Mouse (Mus musculus): ENCODE data around the gene Gpr146. TPM values are rescaled to one million over a fixed set of nuclear protein-coding genes. Genes with fewer than 3 reads are reported as not detected.
A peak's percentile ranks its signal among the peaks of the same experiment; 100 is the strongest.

The Gpr146 gene
- polyA plus RNA-seq, 1 experiment from 2014 or later = 4.0 TPM

DNA sequence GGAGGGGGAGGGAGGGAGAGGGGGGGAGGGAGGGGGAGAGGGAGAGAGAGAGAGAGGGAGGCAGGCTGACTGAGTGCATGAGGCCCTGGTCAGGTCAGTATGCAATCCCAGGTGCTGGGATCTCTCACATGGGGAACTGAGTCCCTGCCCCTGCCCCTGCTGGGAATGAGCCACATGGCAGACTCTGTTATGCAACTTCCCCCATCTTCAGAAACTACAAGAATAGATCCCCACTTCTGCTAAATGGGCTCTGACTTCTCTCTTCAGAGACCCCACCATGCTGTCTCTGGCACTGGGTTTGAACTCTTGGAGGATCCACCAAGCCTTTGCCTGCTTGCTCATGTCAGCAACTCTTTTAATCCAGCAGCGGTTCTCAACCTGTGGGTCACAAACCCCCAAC lies 11.7 kb upstream of the Gpr146 start:
- Histone ChIP-seq H3K9me3 (ENCODE audit: control insufficient read depth, low read length) (no peaks in the 10 kb centered on the region), H3K4me3 (ENCODE audit: low read length) (no peak overlapping the region), H3K27ac (ENCODE audit: low read depth, low read length) (no peak overlapping the region), H3K4me1 (ENCODE audit: control insufficient read depth, insufficient read depth, low read depth, low read length) (peaks cover 13% of the 10 kb centered on the region), H3K9ac (ENCODE audit: low read depth, low read length) (no peak overlapping the region), H3K27me3 (replicated peaks; ENCODE audit: control insufficient read depth, insufficient read depth, low read length) (no peaks in the 10 kb centered on the region), H3K36me3 (ENCODE audit: control insufficient read depth, insufficient read depth, low read length) (0 out of 2 replicates have a peak, but pooled peaks cover 2% of the 10 kb centered on the region), H3K4me2 (ENCODE audit: low read length) (no peak overlapping the region)
- 76% methylated on average over 1 of the region's 1 CpGs for WGBS
- ATAC-seq = no peak

- peaks cover 20% of the 10 kb centered on the region for H3K4me1 ChIP-seq (ENCODE audit: control insufficient read depth, insufficient read depth, low read depth, low read length)
- no peak overlapping the region for H3K27ac ChIP-seq (ENCODE audit: low read depth, low read length)
- no peaks in the 10 kb centered on the region for H3K27me3 ChIP-seq (replicated peaks; ENCODE audit: control insufficient read depth, insufficient read depth, low read length)
- H3K4me2 ChIP-seq (ENCODE audit: low read length) = no peak overlapping the region
- H3K36me3 ChIP-seq (ENCODE audit: control insufficient read depth, insufficient read depth, low read length) = 0 out of 2 replicates have a peak, but pooled peaks cover 2% of the 10 kb centered on the region
- no peak overlapping the region for H3K9ac ChIP-seq (ENCODE audit: low read depth, low read length)
- no peak overlapping the region for H3K4me3 ChIP-seq (ENCODE audit: low read length)
- ATAC-seq = no peak
- 75% methylated on average over 11 of the region's 11 CpGs for WGBS
- H3K9me3 ChIP-seq (ENCODE audit: control insufficient read depth, low read length) = no peaks in the 10 kb centered on the region
Measured at GRCm38 (mm10) chr5:139366484-139366883, 11.0 kb upstream of the Gpr146 start.

- no peak for ATAC-seq
- Histone ChIP-seq H3K4me3 (ENCODE audit: low read length) (no peak overlapping the region), H3K9me3 (ENCODE audit: control insufficient read depth, low read length) (no peaks in the 10 kb centered on the region), H3K4me2 (ENCODE audit: low read length) (no peak overlapping the region), H3K27ac (ENCODE audit: low read depth, low read length) (no peak overlapping the region), H3K9ac (ENCODE audit: low read depth, low read length) (no peak overlapping the region), H3K36me3 (ENCODE audit: control insufficient read depth, insufficient read depth, low read length) (0 out of 2 replicates have a peak, but pooled peaks cover 1% of the 10 kb centered on the region), H3K27me3 (replicated peaks; ENCODE audit: control insufficient read depth, insufficient read depth, low read length) (no peaks in the 10 kb centered on the region), H3K4me1 (ENCODE audit: control insufficient read depth, insufficient read depth, low read depth, low read length) (peaks cover 29% of the 10 kb centered on the region)
- 93% methylated on average over 4 of the region's 4 CpGs for WGBS
Measured at GRCm38 (mm10) chr5:139367884-139368458, 9.5 kb upstream of the Gpr146 start.

DNA sequence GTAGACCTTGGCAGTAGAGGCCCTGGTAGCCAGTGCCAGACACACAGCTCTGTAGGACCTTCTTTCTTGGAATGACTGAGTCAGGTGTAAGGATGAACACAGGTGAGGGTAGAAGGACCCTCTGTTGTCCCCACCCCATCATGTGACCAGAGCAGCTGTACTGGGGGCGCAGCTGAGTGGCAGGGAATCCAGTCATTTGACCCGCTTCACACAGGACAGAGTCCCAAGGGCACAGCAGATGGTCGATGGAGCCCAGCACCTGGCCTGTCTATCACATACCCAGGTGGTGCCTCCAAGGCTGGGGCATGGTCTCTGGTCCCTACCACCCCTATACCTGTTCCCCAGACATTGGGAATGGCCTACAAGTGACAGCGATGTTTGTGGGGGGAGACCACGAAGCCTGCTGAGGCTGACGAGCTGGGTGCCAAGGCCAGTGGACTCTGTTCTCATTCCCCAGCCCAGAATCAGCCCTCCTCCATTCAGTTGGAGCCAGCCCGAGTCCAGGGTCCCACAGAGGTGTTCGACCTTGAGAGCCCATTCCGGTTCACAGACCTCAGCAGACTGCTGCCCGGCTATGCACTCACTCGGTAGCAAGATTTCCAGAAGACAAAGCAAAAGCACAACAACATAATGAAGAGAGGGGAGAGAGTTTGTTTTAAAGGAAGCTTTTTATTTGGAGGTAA lies 8.7 kb upstream of the Gpr146 start:
- WGBS = 81% methylated on average over 11 of the region's 11 CpGs
- H3K4me2 ChIP-seq (ENCODE audit: low read length) = no peak overlapping the region
- H3K27ac ChIP-seq (ENCODE audit: low read depth, low read length) = no peak overlapping the region
- H3K9ac ChIP-seq (ENCODE audit: low read depth, low read length) = no peak overlapping the region
- H3K4me3 ChIP-seq (ENCODE audit: low read length) = no peak overlapping the region
- ATAC-seq = no peak
- H3K9me3 ChIP-seq (ENCODE audit: control insufficient read depth, low read length) = no peaks in the 10 kb centered on the region
- no peaks in the 10 kb centered on the region for H3K27me3 ChIP-seq (replicated peaks; ENCODE audit: control insufficient read depth, insufficient read depth, low read length)
- H3K4me1 ChIP-seq (ENCODE audit: control insufficient read depth, insufficient read depth, low read depth, low read length) = peaks cover 29% of the 10 kb centered on the region
- H3K36me3 ChIP-seq (ENCODE audit: control insufficient read depth, insufficient read depth, low read length) = no peaks in the 10 kb centered on the region

GRCm38 (mm10) chr5:139370336-139370735 lies 7.2 kb upstream of the Gpr146 start:
- Histone ChIP-seq H3K27me3 (replicated peaks; ENCODE audit: control insufficient read depth, insufficient read depth, low read length) (no peaks in the 10 kb centered on the region), H3K4me3 (ENCODE audit: low read length) (no peak overlapping the region), H3K9ac (ENCODE audit: low read depth, low read length) (peak overlapping the region; percentile 43), H3K4me2 (ENCODE audit: low read length) (no peak overlapping the region), H3K4me1 (ENCODE audit: control insufficient read depth, insufficient read depth, low read depth, low read length) (peaks cover 18% of the 10 kb centered on the region), H3K36me3 (ENCODE audit: control insufficient read depth, insufficient read depth, low read length) (no peaks in the 10 kb centered on the region), H3K9me3 (ENCODE audit: control insufficient read depth, low read length) (no peaks in the 10 kb centered on the region), H3K27ac (ENCODE audit: low read depth, low read length) (no peak overlapping the region)
- no peak for ATAC-seq
- 89% methylated on average over 6 of the region's 6 CpGs for WGBS

GRCm38 (mm10) chr5:139371118-139371517 lies 6.4 kb upstream of the Gpr146 start:
- Histone ChIP-seq H3K27ac (ENCODE audit: low read depth, low read length) (no peak overlapping the region), H3K36me3 (ENCODE audit: control insufficient read depth, insufficient read depth, low read length) (no peaks in the 10 kb centered on the region), H3K4me2 (ENCODE audit: low read length) (peak overlapping the region; percentile 89), H3K27me3 (replicated peaks; ENCODE audit: control insufficient read depth, insufficient read depth, low read length) (no peaks in the 10 kb centered on the region), H3K9ac (ENCODE audit: low read depth, low read length) (peak overlapping the region; percentile 1), H3K4me3 (ENCODE audit: low read length) (no peak overlapping the region; the same call in 1 of the 2 replicates), H3K4me1 (ENCODE audit: control insufficient read depth, insufficient read depth, low read depth, low read length) (peaks cover 18% of the 10 kb centered on the region), H3K9me3 (ENCODE audit: control insufficient read depth, low read length) (no peaks in the 10 kb centered on the region)
- WGBS = 53% methylated on average over 5 of the region's 5 CpGs
- no peak for ATAC-seq

GRCm38 (mm10) chr5:139371631-139372401 lies 5.7 kb upstream of the Gpr146 start:
- Histone ChIP-seq H3K9ac (ENCODE audit: low read depth, low read length) (peak overlapping the region; percentile 95), H3K9me3 (ENCODE audit: control insufficient read depth, low read length) (no peaks in the 10 kb centered on the region), H3K27me3 (replicated peaks; ENCODE audit: control insufficient read depth, insufficient read depth, low read length) (no peaks in the 10 kb centered on the region), H3K36me3 (ENCODE audit: control insufficient read depth, insufficient read depth, low read length) (no peaks in the 10 kb centered on the region), H3K4me2 (ENCODE audit: low read length) (peak overlapping the region; percentile 89), H3K4me3 (ENCODE audit: low read length) (peak overlapping the region; percentile 72), H3K27ac (ENCODE audit: low read depth, low read length) (peak overlapping the region; percentile 86), H3K4me1 (ENCODE audit: control insufficient read depth, insufficient read depth, low read depth, low read length) (peaks cover 18% of the 10 kb centered on the region)
- 3% methylated on average over 35 of the region's 39 CpGs for WGBS
- peak; percentile 95 for ATAC-seq

- ATAC-seq = no peak
Measured at GRCm38 (mm10) chr5:139373126-139373525, 4.4 kb upstream of the Gpr146 start.

DNA sequence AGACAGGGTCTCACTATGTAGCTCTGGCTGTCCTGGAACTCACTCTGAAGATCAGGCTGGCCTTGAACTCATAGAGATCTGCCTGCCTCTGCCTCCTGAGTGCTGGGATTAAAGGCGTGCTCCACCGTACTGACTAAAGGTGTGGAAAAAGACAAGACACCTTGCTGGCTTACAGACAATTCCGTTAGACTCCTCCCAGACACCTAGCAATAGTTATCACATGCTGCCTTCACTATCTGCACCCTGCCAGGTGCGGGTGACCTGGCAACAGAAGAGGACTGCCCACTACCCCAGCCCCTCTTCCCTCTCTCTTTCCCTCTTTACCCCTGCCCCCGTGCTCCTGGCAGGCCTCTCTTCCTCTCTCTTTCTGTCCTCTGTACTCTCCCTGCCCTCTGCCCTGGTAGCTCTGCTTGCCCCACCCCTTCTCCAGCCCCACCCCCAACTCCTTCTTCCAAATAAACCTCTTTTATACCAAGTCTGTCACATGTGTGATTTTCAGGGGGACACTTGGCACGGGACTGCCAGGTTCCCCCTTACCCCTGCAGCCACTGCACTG lies 3.5 kb upstream of the Gpr146 start:
- Histone ChIP-seq H3K4me2 (ENCODE audit: low read length) (no peak overlapping the region), H3K4me1 (ENCODE audit: control insufficient read depth, insufficient read depth, low read depth, low read length) (peaks cover 18% of the 10 kb centered on the region), H3K27me3 (replicated peaks; ENCODE audit: control insufficient read depth, insufficient read depth, low read length) (no peaks in the 10 kb centered on the region), H3K9me3 (ENCODE audit: control insufficient read depth, low read length) (no peaks in the 10 kb centered on the region), H3K36me3 (ENCODE audit: control insufficient read depth, insufficient read depth, low read length) (no peaks in the 10 kb centered on the region), H3K9ac (ENCODE audit: low read depth, low read length) (no peak overlapping the region), H3K27ac (ENCODE audit: low read depth, low read length) (no peak overlapping the region), H3K4me3 (ENCODE audit: low read length) (no peak overlapping the region)
- 80% methylated on average over 6 of the region's 6 CpGs for WGBS
- no peak for ATAC-seq

More at GRCm38 (mm10) chr5:139373126-139373525, 4.4 kb upstream of the Gpr146 start:
- WGBS = 89% methylated on average over 3 of the region's 3 CpGs
- H3K36me3 ChIP-seq (ENCODE audit: control insufficient read depth, insufficient read depth, low read length) = no peaks in the 10 kb centered on the region
- H3K27me3 ChIP-seq (replicated peaks; ENCODE audit: control insufficient read depth, insufficient read depth, low read length) = no peaks in the 10 kb centered on the region
- peaks cover 18% of the 10 kb centered on the region for H3K4me1 ChIP-seq (ENCODE audit: control insufficient read depth, insufficient read depth, low read depth, low read length)
- no peak overlapping the region for H3K27ac ChIP-seq (ENCODE audit: low read depth, low read length)
- no peaks in the 10 kb centered on the region for H3K9me3 ChIP-seq (ENCODE audit: control insufficient read depth, low read length)
- no peak overlapping the region for H3K9ac ChIP-seq (ENCODE audit: low read depth, low read length)
- H3K4me2 ChIP-seq (ENCODE audit: low read length) = no peak overlapping the region
- H3K4me3 ChIP-seq (ENCODE audit: low read length) = no peak overlapping the region
